Mouse (Mus musculus): Measurements from ENCODE around the gene Zfp990. TPM values are rescaled to one million over a fixed set of nuclear protein-coding genes. Genes with fewer than 3 reads are reported as not detected.
"Not testable (repeated sequence)": the region's sequence is repeated elsewhere in the genome, so short reads cannot be mapped to it uniquely, and the experiment has no call there.

The Zfp990 gene
- 0.16 TPM in 1 of 2 replicates, not detected in the other for polyA plus RNA-seq (2014; fragmentation: Nextera tagmentation; extraction: Ambion mirVana)

- H3K4me2 ChIP-seq; H3K9me3 ChIP-seq (replicated peaks; ENCODE audit: control insufficient read depth, low read length); H3K9ac ChIP-seq (ENCODE audit: low read depth, low read length); H3K4me1 ChIP-seq (ENCODE audit: control insufficient read depth, insufficient read depth, low read length); H3K27me3 ChIP-seq (ENCODE audit: control insufficient read depth, insufficient read depth, low read length); ATAC-seq (replicated peaks; ENCODE audit: insufficient number of reproducible peaks, low FRiP score, low TSS enrichment); H3K36me3 ChIP-seq (ENCODE audit: control insufficient read depth, insufficient read depth, low read length); H3K4me3 ChIP-seq (ENCODE audit: low read depth, low read length); H3K27ac ChIP-seq (ENCODE audit: low read depth, low read length): not testable (repeated sequence)
- 69% methylated on average over 4 of the region's 4 CpGs for WGBS (ENCODE audit: insufficient replicate concordance)
These were observed at the start of gene Zfp990 for GRCm38 (mm10) chr4:145510459-145510858. TSS of gene Zfp990 (plus strand) at chr4:145510759.

GRCm38 (mm10) chr4:145463553-145464253 lies 46.9 kb upstream of the Zfp990 start:
- H3K4me1 ChIP-seq (ENCODE audit: control insufficient read depth, insufficient read depth, low read length); H3K27me3 ChIP-seq (ENCODE audit: control insufficient read depth, insufficient read depth, low read length); H3K27ac ChIP-seq (ENCODE audit: low read depth, low read length); H3K9me3 ChIP-seq (replicated peaks; ENCODE audit: control insufficient read depth, low read length); H3K36me3 ChIP-seq (ENCODE audit: control insufficient read depth, insufficient read depth, low read length): not testable (repeated sequence)
- Histone ChIP-seq H3K9ac (ENCODE audit: low read depth, low read length) (0 out of 2 replicates have a peak overlapping the region, but pooled peaks have one; percentile 49), H3K4me3 (ENCODE audit: low read depth, low read length) (peak overlapping the region; percentile 48), H3K4me2 (peak overlapping the region; percentile 69)
- WGBS (ENCODE audit: insufficient replicate concordance): 14% methylated on average over 67 of the region's 68 CpGs
- peak; percentile 63; the same call in 1 of the 2 replicates for ATAC-seq (replicated peaks; ENCODE audit: insufficient number of reproducible peaks, low FRiP score, low TSS enrichment)

GRCm38 (mm10) chr4:145478128-145478527 lies 32.4 kb upstream of the Zfp990 start:
- Histone ChIP-seq H3K9me3 (replicated peaks; ENCODE audit: control insufficient read depth, low read length) (peaks cover 9% of the 10 kb centered on the region; the same call in 1 of the 2 replicates), H3K4me3 (ENCODE audit: low read depth, low read length) (no peak overlapping the region), H3K4me2 (no peak overlapping the region), H3K27me3 (ENCODE audit: control insufficient read depth, insufficient read depth, low read length) (no peaks in the 10 kb centered on the region), H3K9ac (ENCODE audit: low read depth, low read length) (no peak overlapping the region), H3K4me1 (ENCODE audit: control insufficient read depth, insufficient read depth, low read length) (no peaks in the 10 kb centered on the region), H3K36me3 (ENCODE audit: control insufficient read depth, insufficient read depth, low read length) (no peaks in the 10 kb centered on the region), H3K27ac (ENCODE audit: low read depth, low read length) (no peak overlapping the region)
- ATAC-seq (replicated peaks; ENCODE audit: insufficient number of reproducible peaks, low FRiP score, low TSS enrichment): no peak
- 77% methylated on average over 3 of the region's 3 CpGs for WGBS (ENCODE audit: insufficient replicate concordance)

- not testable (repeated sequence) for H3K4me1 ChIP-seq (ENCODE audit: control insufficient read depth, insufficient read depth, low read length); H3K36me3 ChIP-seq (ENCODE audit: control insufficient read depth, insufficient read depth, low read length); ATAC-seq (replicated peaks; ENCODE audit: insufficient number of reproducible peaks, low FRiP score, low TSS enrichment); H3K9me3 ChIP-seq (replicated peaks; ENCODE audit: control insufficient read depth, low read length); H3K4me2 ChIP-seq; H3K27ac ChIP-seq (ENCODE audit: low read depth, low read length); H3K9ac ChIP-seq (ENCODE audit: low read depth, low read length); H3K4me3 ChIP-seq (ENCODE audit: low read depth, low read length); H3K27me3 ChIP-seq (ENCODE audit: control insufficient read depth, insufficient read depth, low read length)
- 87% methylated on average over 8 of the region's 8 CpGs for WGBS (ENCODE audit: insufficient replicate concordance)
These were observed 29.9 kb upstream of the Zfp990 start for GRCm38 (mm10) chr4:145480699-145481098.

- no peaks in the 10 kb centered on the region for H3K36me3 ChIP-seq (ENCODE audit: control insufficient read depth, insufficient read depth, low read length)
- no peaks in the 10 kb centered on the region for H3K27me3 ChIP-seq (ENCODE audit: control insufficient read depth, insufficient read depth, low read length)
- H3K27ac ChIP-seq (ENCODE audit: low read depth, low read length): no peak overlapping the region
- no peak overlapping the region for H3K4me2 ChIP-seq
- H3K9me3 ChIP-seq (replicated peaks; ENCODE audit: control insufficient read depth, low read length): no peaks in the 10 kb centered on the region
- H3K4me3 ChIP-seq (ENCODE audit: low read depth, low read length): no peak overlapping the region
- no peak overlapping the region for H3K9ac ChIP-seq (ENCODE audit: low read depth, low read length)
- no peaks in the 10 kb centered on the region for H3K4me1 ChIP-seq (ENCODE audit: control insufficient read depth, insufficient read depth, low read length)
- no peak for ATAC-seq (replicated peaks; ENCODE audit: insufficient number of reproducible peaks, low FRiP score, low TSS enrichment)
These were observed 21.2 kb upstream of the Zfp990 start for GRCm38 (mm10) chr4:145489396-145489795.

GRCm38 (mm10) chr4:145492132-145492531 lies 18.4 kb upstream of the Zfp990 start:
- H3K9me3 ChIP-seq (replicated peaks; ENCODE audit: control insufficient read depth, low read length): no peaks in the 10 kb centered on the region
- no peaks in the 10 kb centered on the region for H3K27me3 ChIP-seq (ENCODE audit: control insufficient read depth, insufficient read depth, low read length)
- H3K36me3 ChIP-seq (ENCODE audit: control insufficient read depth, insufficient read depth, low read length): no peaks in the 10 kb centered on the region
- 69% methylated on average over 11 of the region's 11 CpGs for WGBS (ENCODE audit: insufficient replicate concordance)
- H3K27ac ChIP-seq (ENCODE audit: low read depth, low read length): no peak overlapping the region
- H3K4me1 ChIP-seq (ENCODE audit: control insufficient read depth, insufficient read depth, low read length): no peaks in the 10 kb centered on the region
- no peak overlapping the region for H3K4me2 ChIP-seq
- no peak overlapping the region for H3K4me3 ChIP-seq (ENCODE audit: low read depth, low read length)
- no peak overlapping the region for H3K9ac ChIP-seq (ENCODE audit: low read depth, low read length)
- no peak for ATAC-seq (replicated peaks; ENCODE audit: insufficient number of reproducible peaks, low FRiP score, low TSS enrichment)

GRCm38 (mm10) chr4:145493316-145493715 lies 17.2 kb upstream of the Zfp990 start:
- H3K27me3 ChIP-seq (ENCODE audit: control insufficient read depth, insufficient read depth, low read length); H3K4me1 ChIP-seq (ENCODE audit: control insufficient read depth, insufficient read depth, low read length); H3K9ac ChIP-seq (ENCODE audit: low read depth, low read length); H3K27ac ChIP-seq (ENCODE audit: low read depth, low read length); ATAC-seq (replicated peaks; ENCODE audit: insufficient number of reproducible peaks, low FRiP score, low TSS enrichment); H3K36me3 ChIP-seq (ENCODE audit: control insufficient read depth, insufficient read depth, low read length); H3K9me3 ChIP-seq (replicated peaks; ENCODE audit: control insufficient read depth, low read length); H3K4me2 ChIP-seq; H3K4me3 ChIP-seq (ENCODE audit: low read depth, low read length): not testable (repeated sequence)
- 59% methylated on average over 2 of the region's 2 CpGs for WGBS (ENCODE audit: insufficient replicate concordance)

GRCm38 (mm10) chr4:145514637-145515036 lies 4.1 kb downstream of the Zfp990 start:
- H3K4me1 ChIP-seq (ENCODE audit: control insufficient read depth, insufficient read depth, low read length); H3K4me2 ChIP-seq; H3K27me3 ChIP-seq (ENCODE audit: control insufficient read depth, insufficient read depth, low read length); ATAC-seq (replicated peaks; ENCODE audit: insufficient number of reproducible peaks, low FRiP score, low TSS enrichment); H3K9ac ChIP-seq (ENCODE audit: low read depth, low read length); H3K9me3 ChIP-seq (replicated peaks; ENCODE audit: control insufficient read depth, low read length); H3K27ac ChIP-seq (ENCODE audit: low read depth, low read length); H3K4me3 ChIP-seq (ENCODE audit: low read depth, low read length); H3K36me3 ChIP-seq (ENCODE audit: control insufficient read depth, insufficient read depth, low read length): not testable (repeated sequence)
- 60% methylated on average over 1 of the region's 2 CpGs for WGBS (ENCODE audit: insufficient replicate concordance)
